Mouse (Mus musculus): Measurements from ENCODE around the gene Olfr854. TPM values are rescaled to one million over a fixed set of nuclear protein-coding genes. Genes with fewer than 3 reads are reported as not detected.

Olfr854 gene
- polyA plus RNA-seq (2012; rRNA removed), result not detected in 2 replicates

GRCm38 (mm10) chr9:19567282-19567681 lies at the start of gene Olfr854:
Gene Olfr854, minus strand, starts transcription at chr9:19567382.

GRCm38 (mm10) chr9:19582317-19582716 lies 15.1 kb upstream of the Olfr854 start, which contains the start of gene Olfr855:
Gene Olfr855, plus strand, starts transcription at chr9:19582617.

GRCm38 (mm10) chr9:19540976-19541375 lies 26.2 kb downstream of the Olfr854 start, which contains the start of gene Olfr853:
Gene Olfr853, minus strand, starts transcription at chr9:19541076.

Other genes starting within 250 kb of the Olfr854 start
- not detected in 2 replicates for gene Olfr845, start 230.9 kb downstream of the Olfr854 start, polyA plus RNA-seq (2012; rRNA removed)
- not detected in 2 replicates for gene Olfr846, start 203.4 kb downstream of the Olfr854 start, polyA plus RNA-seq (2012; rRNA removed)
- not detected in 2 replicates for gene Olfr847, start 188.7 kb downstream of the Olfr854 start, polyA plus RNA-seq (2012; rRNA removed)
- not detected in 2 replicates for gene Olfr849, start 127.1 kb downstream of the Olfr854 start, polyA plus RNA-seq (2012; rRNA removed)
- gene Olfr850, start 89.1 kb downstream of the Olfr854 start, polyA plus RNA-seq (2012; rRNA removed), result not detected in 2 replicates
- not detected in 2 replicates for gene Olfr851, start 74.1 kb downstream of the Olfr854 start, polyA plus RNA-seq (2012; rRNA removed)
- gene Olfr853, start 26.3 kb downstream of the Olfr854 start, polyA plus RNA-seq (2012; rRNA removed), result not detected in 2 replicates
- gene Olfr855, start 15.2 kb upstream of the Olfr854 start, polyA plus RNA-seq (2012; rRNA removed), result not detected in 2 replicates
- 31.7 and 33.6 TPM in 2 replicates for gene Zfp317, start 54.7 kb upstream of the Olfr854 start, polyA plus RNA-seq (2012; rRNA removed)
- 0.04 and 0.06 TPM in 2 replicates for gene Olfr857, start 142.1 kb upstream of the Olfr854 start, polyA plus RNA-seq (2012; rRNA removed)
- gene Olfr58, start 212.9 kb upstream of the Olfr854 start, polyA plus RNA-seq (2012; rRNA removed), result not detected in 2 replicates
- 0.04 and 0.05 TPM in 2 replicates for gene Olfr859, start 237.5 kb upstream of the Olfr854 start, polyA plus RNA-seq (2012; rRNA removed)